Mouse (Mus musculus) megakaryocyte, embryonic 14.5 days (primary cell): Measurements from ENCODE around the gene Tvp23b.

ENCODE experiments used
- FLI1 ChIP-seq: IDR thresholded peaks from 2 replicates; pipeline ENCODE4 v1.6.1; 2012; ENCODE audit warnings: low read length, inconsistent platforms, mixed read lengths
- GATA1 ChIP-seq: IDR thresholded peaks from 3 replicates; pipeline ENCODE4 v1.6.1; 2012; ENCODE audit warnings: mixed read lengths, low read length, inconsistent platforms, borderline replicate concordance

GRCm38 (mm10) chr11:62911362-62911761, 32.1 kb downstream of the Tvp23b start:
- TF ChIP-seq GATA1 (no peak), FLI1 (no peak)
